Mouse (Mus musculus) stomach, postnatal 0 days (tissue): Measurements from ENCODE around the gene Fanca.

Experiments used
- CTCF ChIP-seq: IDR thresholded peaks from 2 replicates; pipeline ENCODE4 v1.5.1; 2016; ENCODE audit warnings: antibody characterized with exemption, low read depth, mild to moderate bottlenecking, moderate library complexity
- EP300 ChIP-seq: optimal IDR thresholded peaks from 2 replicates; pipeline ENCODE3; 2016; ENCODE audit warnings: antibody characterized with exemption

- TF ChIP-seq CTCF = no peak
- TF ChIP-seq EP300 = no peak
Observed at GRCm38 (mm10) chr8:123278445-123278844, 39.9 kb downstream of the Fanca start.
